Mouse (Mus musculus) CD4-positive naive resting alpha-beta T cell, adult 57 days (primary cell): ENCODE measurements around the gene Cdc42bpb. TPM values are rescaled to one million over a fixed set of nuclear protein-coding genes. Genes with fewer than 3 reads are reported as not detected.

Source experiments
- total RNA-seq: library from RNA; stranded (reverse); gene quantifications from one replicate; pipeline ENCODE4 v1.2.4, GENCODE M21; 2023

The Cdc42bpb gene
- total RNA-seq = 3.4 TPM

GRCm38 (mm10) chr12:111377376-111377973, at the start of gene Cdc42bpb:
Gene Cdc42bpb (minus strand): TSS chr12:111377718.

GRCm38 (mm10) chr12:111416921-111417779, 39.6 kb upstream of the Cdc42bpb start, which contains the start of gene Exoc3l4:
Gene Exoc3l4 (plus strand): TSS chr12:111417017.

GRCm38 (mm10) chr12:111406622-111407021, 29.1 kb upstream of the Cdc42bpb start, which contains the start of gene Lbhd2:
Gene Lbhd2 (plus strand): TSS chr12:111406809.

GRCm38 (mm10) chr12:111270629-111271277, 106.8 kb downstream of the Cdc42bpb start, which contains the start of gene Amn:
Gene Amn (plus strand): TSS chr12:111271095.

Other genes starting within 250 kb of the Cdc42bpb start
- 52.1 TPM for gene Traf3, start 211.3 kb downstream of the Cdc42bpb start, total RNA-seq
- not detected for gene 4930595D18Rik, start 193.2 kb downstream of the Cdc42bpb start, total RNA-seq
- 2.1 TPM for gene Amn, start 106.6 kb downstream of the Cdc42bpb start, total RNA-seq
- gene Lbhd2, start 29.1 kb upstream of the Cdc42bpb start, total RNA-seq = not detected
- not detected for gene Exoc3l4, start 39.3 kb upstream of the Cdc42bpb start, total RNA-seq
- 6.8 TPM for gene Tnfaip2, start 64.8 kb upstream of the Cdc42bpb start, total RNA-seq
- gene Gm266, start 108.1 kb upstream of the Cdc42bpb start, total RNA-seq = not detected
- 738 TPM for gene Eif5, start 160.3 kb upstream of the Cdc42bpb start, total RNA-seq
- gene Mark3, start 196.8 kb upstream of the Cdc42bpb start, total RNA-seq = 85.2 TPM